Mouse (Mus musculus) embryonic fibroblast, embryonic 13.5 days (primary cell): ENCODE data around the gene Haus5.

Experiments used
- CTCF ChIP-seq: IDR thresholded peaks from 2 replicates; pipeline ENCODE4 v1.5.1; 2011; ENCODE audit warnings: mild to moderate bottlenecking, control low read depth, low read length, moderate library complexity, borderline replicate concordance; ENCODE audit not compliant: insufficient read depth
- POLR2A ChIP-seq: IDR thresholded peaks from 2 replicates; pipeline ENCODE4 v1.6.1; 2011; ENCODE audit warnings: low read depth, mild to moderate bottlenecking, control low read depth, low read length, moderate library complexity

GRCm38 (mm10) chr7:30671480-30671879 lies 6.7 kb upstream of the Haus5 start, which contains the start of gene Pmis2:
- TF ChIP-seq CTCF (no peak), POLR2A (no peak)
